In the genomic region with DNA sequence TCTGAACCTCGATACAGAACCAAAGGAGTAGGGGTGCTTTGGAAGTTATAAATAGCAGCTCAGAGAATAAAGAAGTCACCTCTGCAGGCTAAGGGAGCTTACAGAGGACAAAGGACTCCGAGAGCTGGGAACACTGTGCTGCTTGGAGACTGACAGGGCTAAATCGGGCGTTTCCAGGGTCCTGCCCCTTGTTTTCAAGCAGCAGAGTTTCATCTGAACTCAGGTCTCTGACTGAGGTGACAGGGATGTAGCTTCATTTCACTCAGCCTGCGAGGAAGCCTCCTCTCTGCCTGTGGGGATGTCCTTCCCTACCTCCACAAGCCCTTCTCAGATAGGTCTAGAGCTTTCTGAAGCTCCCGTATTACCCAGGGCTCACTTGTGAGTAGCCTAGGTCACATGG, we compare ENCODE assay signal across 10 mouse cellular contexts.
A peak's percentile ranks its signal among the peaks of the same experiment; 100 is the strongest.
DNase-seq lines count a peak whose midpoint lies in the region; ATAC-seq and TF ChIP-seq lines count a peak whose summit lies in the region.
"Had no signal": no experiment of that assay in that cellular context is flagged by ENCODE, and none has a peak within 500 bp of the region (broad histone marks: within the 10 kb centered on the region; RNA-seq: fewer than 3 reads in every experiment).

No protein-coding gene starts in this region.

- no peaks in the 10 kb centered on the region for H3K9me3 ChIP-seq in heart, embryonic 10.5 days
- H3K9me3 ChIP-seq in midbrain, embryonic 14.5 days (ENCODE audit: control insufficient read depth, low read length): no peaks in the 10 kb centered on the region

- no peaks in the 10 kb centered on the region for H3K27me3 ChIP-seq in heart, embryonic 10.5 days (ENCODE audit: insufficient read depth, poor library complexity, severe bottlenecking)
- H3K27me3 ChIP-seq in midbrain, embryonic 14.5 days (ENCODE audit: control insufficient read depth, insufficient read depth, low read length): no peaks in the 10 kb centered on the region

- intact Hi-C loops in heart, postnatal 10 days (cut with DNase I): loop anchor here (2.0 kb wide), 1 partner anchor 258 kb away; no protein-coding TSS in a partner anchor

- peak overlapping the region; percentile 52 for H3K4me2 ChIP-seq in midbrain, embryonic 14.5 days (ENCODE audit: low read length)

- H3K4me1 ChIP-seq in heart, embryonic 10.5 days: peaks cover 56% of the 10 kb centered on the region
- H3K4me1 ChIP-seq in midbrain, embryonic 14.5 days (ENCODE audit: control insufficient read depth, insufficient read depth, low read length): peaks cover 56% of the 10 kb centered on the region

- no peaks in the 10 kb centered on the region for H3K36me3 ChIP-seq in heart, embryonic 10.5 days
- H3K36me3 ChIP-seq in midbrain, embryonic 14.5 days (ENCODE audit: control insufficient read depth, insufficient read depth, low read length): no peaks in the 10 kb centered on the region

- peak; percentile 50 for ATAC-seq in midbrain, embryonic 14.5 days (ENCODE audit: low FRiP score, low TSS enrichment)
- ATAC-seq in erythroblast, adult 5-6 weeks (replicated peaks; ENCODE audit: low FRiP score, poor library complexity, severe bottlenecking): no peak

- H3K9ac ChIP-seq in midbrain, embryonic 14.5 days (replicated peaks; ENCODE audit: low read length): peak overlapping the region; percentile 64

- no peak for TF ChIP-seq POLR2A in brain, embryonic 14.5 days (IDR thresholded peaks at IDR 0.05; ENCODE audit: borderline replicate concordance, extremely low read depth, insufficient read depth, insufficient read length, poor library complexity, severe bottlenecking)

- H3K4me3 ChIP-seq in heart, embryonic 10.5 days: peak overlapping the region; percentile 50
- H3K4me3 ChIP-seq in midbrain, embryonic 14.5 days (replicated peaks; ENCODE audit: low read depth, low read length): peak overlapping the region; percentile 31
- H3K4me3 ChIP-seq: erythroblast, embryonic 14.5 days had no signal

- no peak for DNase-seq in heart, embryonic 10.5 days (ENCODE audit: low spot score)
- DNase-seq in heart, postnatal 4 days: no peak
- peak; percentile 88 for DNase-seq in brain, embryonic 14.5 days (ENCODE audit: low read depth)
- DNase-seq in heart, postnatal 10 days: peak; percentile 13 to 21
- DNase-seq in midbrain, embryonic 14.5 days: peak; percentile 72
- DNase-seq in spleen, postnatal 14 days (ENCODE audit: low spot score in 2 of 2): no peak
- no peak for DNase-seq in gastrocnemius, postnatal 25 days
- DNase-seq: kidney, postnatal 25 days had no signal

- peak overlapping the region; percentile 90 for H3K27ac ChIP-seq in heart, embryonic 10.5 days
- peak overlapping the region; percentile 93 for H3K27ac ChIP-seq in midbrain, embryonic 14.5 days (replicated peaks; ENCODE audit: low read depth, low read length)

- 18% methylated on average over 6 of the region's 6 CpGs for WGBS in heart, embryonic 10.5 days
- under 1% methylated on average over 6 of the region's 6 CpGs for WGBS in midbrain, embryonic 14.5 days

- no peak for TF ChIP-seq CTCF in brain, embryonic 14.5 days (IDR thresholded peaks at IDR 0.05; ENCODE audit: borderline replicate concordance, extremely low read depth, insufficient read depth, insufficient read length)

Comparison
In these comparisons a context has a peak if more than half of its experiments do, and no peak if none do; other contexts are left out.
1. DNase-seq: peak in brain, embryonic 14.5 days (single experiment), heart, postnatal 10 days (2 of 2) and midbrain, embryonic 14.5 days (single experiment); none in heart, embryonic 10.5 days (single experiment), heart, postnatal 4 days (single experiment), spleen, postnatal 14 days (0 of 2) and gastrocnemius, postnatal 25 days (single experiment).